Mouse (Mus musculus) mammary gland, adult 2 months (tissue): ENCODE data around the gene Tkfc. TPM values are rescaled to one million over a fixed set of nuclear protein-coding genes. Genes with fewer than 3 reads are reported as not detected.

Experiments used
- polyA plus RNA-seq: library from polyadenylated mRNA; depleted of rRNA; stranded (reverse); fragments of >200 nt; gene quantifications from 2 replicates; pipeline ENCODE4 v1.2.3, GENCODE M21; 2012; ENCODE audit warnings: low replicate concordance; rRNA removed

The Tkfc gene
- polyA plus RNA-seq, result 12.8 and 15.2 TPM in 2 replicates

GRCm38 (mm10) chr19:10605293-10605900 lies at the start of gene Tkfc, which contains the start of gene Ddb1:
TSS of gene Tkfc (minus strand) at chr19:10605654.
TSS of gene Ddb1 (plus strand) at chr19:10605327.

GRCm38 (mm10) chr19:10634106-10634871 lies 28.8 kb upstream of the Tkfc start, which contains the start of gene Vwce:
TSS of gene Vwce (plus strand) at chr19:10634213.

GRCm38 (mm10) chr19:10576690-10577561 lies 28.5 kb downstream of the Tkfc start, which contains the start of the genes Cyb561a3 and Tmem138:
TSS of gene Cyb561a3 (plus strand) at chr19:10577172.
TSS of gene Tmem138 (minus strand) at chr19:10577362.

GRCm38 (mm10) chr19:10555624-10556510 lies 49.6 kb downstream of the Tkfc start, which contains the start of gene Tmem216:
TSS of gene Tmem216 (minus strand) at chr19:10556238.

Other genes starting within 250 kb of the Tkfc start
- 3.6 and 3.8 TPM in 2 replicates for gene Syt7, start 216.6 kb downstream of the Tkfc start, polyA plus RNA-seq
- gene Lrrc10b, start 148.2 kb downstream of the Tkfc start, polyA plus RNA-seq, result 0.63 and 1.8 TPM in 2 replicates
- gene Ppp1r32, start 122.7 kb downstream of the Tkfc start, polyA plus RNA-seq, result 0.22 and 0.73 TPM in 2 replicates
- 34.0 and 45.2 TPM in 2 replicates for gene Cpsf7, start 80.4 kb downstream of the Tkfc start, polyA plus RNA-seq
- gene Sdhaf2, start 79.5 kb downstream of the Tkfc start, polyA plus RNA-seq, result 16.4 and 43.7 TPM in 2 replicates
- gene Tmem216, start 49.4 kb downstream of the Tkfc start, polyA plus RNA-seq, result 21.1 and 55.6 TPM in 2 replicates
- gene Cyb561a3, start 28.5 kb downstream of the Tkfc start, polyA plus RNA-seq, result 92.5 and 94.4 TPM in 2 replicates
- 8.3 and 17.2 TPM in 2 replicates for gene Tmem138, start 28.3 kb downstream of the Tkfc start, polyA plus RNA-seq
- gene Ddb1, start 327 bp downstream of the Tkfc start, polyA plus RNA-seq, result 85.3 and 152 TPM in 2 replicates
- gene Vwce, start 28.6 kb upstream of the Tkfc start, polyA plus RNA-seq, result 0.14 and 0.24 TPM in 2 replicates
- not detected in 2 replicates for gene Pga5, start 72.4 kb upstream of the Tkfc start, polyA plus RNA-seq
- gene Vps37c, start 83.1 kb upstream of the Tkfc start, polyA plus RNA-seq, result 32.3 and 38.6 TPM in 2 replicates
- 23.5 and 40.4 TPM in 2 replicates for gene Cd5, start 133.3 kb upstream of the Tkfc start, polyA plus RNA-seq
- 28.7 and 46.6 TPM in 2 replicates for gene Cd6, start 224.4 kb upstream of the Tkfc start, polyA plus RNA-seq
- gene Slc15a3, start 234.1 kb upstream of the Tkfc start, polyA plus RNA-seq, result 15.3 and 24.6 TPM in 2 replicates